Mouse (Mus musculus) brain, embryonic 14.5 days (tissue): ENCODE results near the gene Lipe.

Experiments
- CTCF ChIP-seq: fragments of 200-500 bp; IDR thresholded peaks from 2 replicates; pipeline ENCODE4 v1.5.1; 2012; ENCODE audit warnings: inconsistent platforms, mild to moderate bottlenecking, moderate library complexity, borderline replicate concordance; ENCODE audit not compliant: insufficient read depth, insufficient read length; ENCODE audit errors: extremely low read depth
- POLR2A ChIP-seq: fragments of 200-500 bp; IDR thresholded peaks from 2 replicates; pipeline ENCODE4 v1.6.1; 2012; ENCODE audit warnings: mild to moderate bottlenecking, inconsistent platforms, borderline replicate concordance; ENCODE audit not compliant: poor library complexity, insufficient read depth, insufficient read length, severe bottlenecking; ENCODE audit errors: extremely low read depth

DNA sequence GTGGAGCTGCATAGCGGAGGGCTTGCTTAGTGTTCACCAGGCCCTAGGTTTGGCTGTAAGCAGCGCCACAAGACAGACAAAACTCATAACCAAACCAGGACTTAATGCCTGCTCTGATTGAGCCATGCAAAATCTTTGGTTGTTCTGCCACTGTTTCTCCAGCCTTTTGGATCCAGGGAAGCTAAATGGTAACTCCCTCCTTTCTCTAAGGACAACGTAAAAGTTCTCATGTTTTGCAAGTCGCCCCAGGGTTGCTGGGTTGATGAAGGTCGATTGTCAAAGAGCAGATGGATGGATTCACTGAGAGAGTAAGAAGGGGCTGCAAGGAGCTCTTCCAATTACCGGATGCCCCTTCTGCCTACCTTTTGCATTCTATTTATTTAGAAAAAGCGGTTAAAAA, 3.8 kb downstream of the Lipe start:
- TF ChIP-seq POLR2A (no peak), CTCF (no peak)
